Mouse (Mus musculus) spleen, adult 2 months (tissue): ENCODE data around the gene Zfp354b.

Source experiments
- CTCF ChIP-seq: fragments of 200-500 bp; IDR thresholded peaks from 2 replicates; pipeline ENCODE4 v1.5.1; 2011; ENCODE audit warnings: mild to moderate bottlenecking, inconsistent platforms; ENCODE audit not compliant: insufficient read depth, insufficient read length, insufficient replicate concordance; ENCODE audit errors: extremely low read depth
- POLR2A ChIP-seq: fragments of 200-500 bp; IDR thresholded peaks from 2 replicates; pipeline ENCODE4 v1.6.1; 2011; ENCODE audit warnings: low read depth, low read length, inconsistent platforms

GRCm38 (mm10) chr11:50897359-50897758 lies 34.1 kb downstream of the Zfp354b start:
- TF ChIP-seq POLR2A (no peak), CTCF (no peak)
